Mouse (Mus musculus): ENCODE results near the gene Adgre5.

Adgre5 gene

DNA sequence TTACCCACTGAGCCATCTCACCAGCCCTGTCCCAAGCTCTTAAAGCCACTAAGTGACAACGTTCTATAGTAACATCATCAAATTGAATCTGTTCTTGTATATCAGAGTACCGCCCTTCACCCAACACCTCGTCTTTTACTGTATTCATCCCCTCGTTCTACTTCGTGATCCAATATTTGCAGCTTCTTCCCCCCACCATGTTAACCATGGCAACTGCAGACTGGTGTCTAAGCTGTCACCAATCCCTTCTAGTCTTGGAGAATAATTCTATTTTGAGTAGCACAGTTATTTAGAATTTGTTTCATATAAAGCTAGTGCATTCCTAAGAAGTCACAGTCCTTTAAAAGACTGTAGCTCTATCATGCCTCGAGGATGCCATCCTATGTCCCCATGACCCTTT is 51.9 kb downstream of the Adgre5 start:
- DNase-seq (ENCODE audit: low read depth, low spot score): no peak

DNA sequence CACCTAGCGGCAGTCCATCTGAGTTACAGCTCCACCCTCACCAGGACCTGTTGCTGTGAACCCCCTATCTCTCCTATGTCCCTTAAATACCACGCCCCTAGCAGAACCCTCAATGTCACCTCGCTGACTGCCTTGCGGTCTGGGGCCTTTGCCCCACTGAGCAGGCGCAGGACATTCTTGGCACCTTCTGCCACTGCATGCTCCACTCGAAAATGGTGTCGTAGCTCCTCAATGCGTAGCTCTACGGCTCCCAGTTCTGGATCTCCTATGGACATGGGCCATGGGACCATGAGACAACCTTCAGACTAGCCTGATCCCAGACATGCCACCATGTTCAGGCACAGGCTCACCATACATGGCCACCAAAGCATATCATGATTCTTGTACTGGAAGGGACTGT is 56.6 kb downstream of the Adgre5 start:
- no peak for DNase-seq (ENCODE audit: low read depth, low spot score)

DNA sequence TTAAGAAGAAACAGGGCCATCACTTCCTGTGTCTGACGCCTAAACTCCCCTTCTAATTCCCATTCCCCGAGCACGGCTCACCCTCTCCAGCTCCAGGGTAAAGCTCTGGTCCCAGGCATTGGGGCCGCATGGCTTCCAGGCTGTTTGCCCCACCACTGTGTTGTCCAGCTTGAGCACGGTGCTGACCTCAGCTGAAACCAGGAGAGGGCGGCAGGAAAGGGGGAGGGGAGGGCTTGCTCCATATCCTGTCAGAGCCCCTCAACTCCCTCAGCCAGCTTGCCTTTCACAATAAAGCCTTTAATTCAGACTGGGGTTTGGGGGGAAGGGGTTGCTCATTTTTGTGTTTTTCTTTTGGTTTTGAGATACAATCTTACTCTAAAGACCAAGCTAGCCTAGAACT is 60.0 kb downstream of the Adgre5 start:
- DNase-seq (ENCODE audit: low read depth, low spot score): no peak

DNA sequence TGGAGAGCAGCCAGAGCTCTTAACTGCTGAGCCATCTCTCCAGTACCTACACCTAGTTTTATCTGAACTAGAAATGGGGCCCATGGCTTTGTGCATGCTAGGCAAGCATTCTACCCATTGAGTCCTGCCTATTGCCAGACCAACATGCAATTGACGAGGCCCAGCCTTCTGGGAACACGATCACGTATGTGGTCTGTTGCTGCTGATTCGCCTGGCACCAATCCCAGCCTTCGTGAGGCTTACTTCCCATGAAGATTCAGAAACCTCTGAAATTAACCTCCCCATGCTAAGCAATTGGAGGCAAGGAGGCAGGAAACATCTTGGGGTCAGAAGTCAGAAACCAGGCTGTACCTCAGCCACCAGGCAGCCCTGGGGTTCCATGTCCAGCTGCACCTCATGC is 60.5 kb downstream of the Adgre5 start:
- no peak for DNase-seq (ENCODE audit: low read depth, low spot score)

DNA sequence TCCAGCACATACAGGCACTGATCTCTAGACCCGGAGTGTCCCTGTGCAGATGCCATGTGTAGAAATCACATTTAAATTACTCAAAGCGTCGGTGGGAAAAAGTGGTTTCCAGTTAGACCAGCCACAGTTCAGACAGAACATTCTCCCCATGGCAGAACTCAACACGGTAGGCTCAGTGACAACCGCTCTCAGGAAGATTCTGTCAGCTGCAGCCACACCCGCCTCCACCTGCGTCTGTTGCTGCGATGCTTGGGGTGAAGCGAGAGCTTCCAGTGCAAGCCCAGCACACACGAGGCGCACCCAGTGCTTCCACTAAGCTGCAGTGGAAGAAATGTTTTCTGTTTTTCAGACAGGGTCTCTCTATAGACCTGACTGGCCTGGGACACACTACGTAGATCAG is 61.3 kb downstream of the Adgre5 start:
- peak; percentile 84 for DNase-seq (ENCODE audit: low read depth, low spot score)

DNA sequence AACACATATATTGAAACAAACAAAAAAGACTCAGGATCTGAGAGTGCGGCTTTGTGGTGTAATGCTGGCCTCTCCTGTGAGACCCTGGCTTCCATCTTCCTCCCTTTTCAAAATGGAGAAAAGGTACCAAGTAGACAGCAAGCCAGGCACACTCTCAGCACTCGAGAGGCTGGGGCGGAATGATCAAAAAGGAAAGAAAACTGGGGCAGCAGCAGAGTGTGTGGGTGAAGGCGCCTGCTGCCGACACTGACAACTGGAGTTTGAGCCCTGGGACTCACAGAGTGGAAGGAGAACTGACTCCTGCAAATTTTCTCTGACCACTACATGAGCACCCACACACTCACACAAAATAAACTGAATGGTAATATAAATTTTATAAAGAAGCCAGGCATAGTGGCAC is 66.6 kb downstream of the Adgre5 start:
- peak; percentile 81 for DNase-seq (ENCODE audit: low read depth, low spot score)

All from brain, adult 2 months (tissue).